8 mouse cellular contexts compared by ENCODE assay signal in genomic region chr2:48816141-48817028, GRCm38 (mm10). TPM values are rescaled to one million over a fixed set of nuclear protein-coding genes. Genes with fewer than 3 reads are reported as not detected.
A peak's percentile ranks its signal among the peaks of the same experiment; 100 is the strongest.
DNase-seq lines count a peak whose midpoint lies in the region; ATAC-seq and TF ChIP-seq lines count a peak whose summit lies in the region.

No protein-coding gene starts in this region.

- no peaks in the 10 kb centered on the region for H3K36me3 ChIP-seq in heart, embryonic 11.5 days (ENCODE audit: control insufficient read depth, insufficient read depth, low read length)
- H3K36me3 ChIP-seq in embryonic facial prominence, embryonic 10.5 days (replicated peaks) = no peaks in the 10 kb centered on the region
- no peaks in the 10 kb centered on the region for H3K36me3 ChIP-seq in hindbrain, postnatal 0 days (ENCODE audit: insufficient read depth, low read length)
- H3K36me3 ChIP-seq in midbrain, embryonic 15.5 days (replicated peaks) = no peaks in the 10 kb centered on the region

- DNase-seq in heart, postnatal 25 days (ENCODE audit: low spot score) = no peak
- no peak for DNase-seq in embryonic facial prominence, embryonic 10.5 days (ENCODE audit: low spot score)
- peak; percentile 22 for DNase-seq in hindbrain, postnatal 0 days (ENCODE audit: low spot score)
- DNase-seq in thymus, postnatal 0 days (ENCODE audit: low spot score) = no peak
- DNase-seq in cerebellum, adult 11 months = no peak
- no peak for DNase-seq in frontal cortex, postnatal 10 days (ENCODE audit: low spot score in 2 of 2)

- 46% methylated on average over 9 of the region's 9 CpGs for WGBS in heart, embryonic 11.5 days (ENCODE audit: insufficient replicate concordance)
- WGBS in embryonic facial prominence, embryonic 10.5 days = 31% methylated on average over 9 of the region's 9 CpGs
- 11% methylated on average over 9 of the region's 9 CpGs for WGBS in hindbrain, postnatal 0 days
- 13% methylated on average over 9 of the region's 9 CpGs for WGBS in midbrain, embryonic 15.5 days

- peak overlapping the region; percentile 10; the same call in 1 of the 2 replicates for H3K9ac ChIP-seq in heart, embryonic 11.5 days (ENCODE audit: low read depth, low read length)
- H3K9ac ChIP-seq in hindbrain, postnatal 0 days (replicated peaks; ENCODE audit: low read length) = peak overlapping the region; percentile 81
- H3K9ac ChIP-seq in midbrain, embryonic 15.5 days = peak overlapping the region; percentile 94

- H3K27me3 ChIP-seq in heart, embryonic 11.5 days (ENCODE audit: control insufficient read depth, insufficient read depth, low read length) = no peaks in the 10 kb centered on the region
- H3K27me3 ChIP-seq in embryonic facial prominence, embryonic 10.5 days (replicated peaks; ENCODE audit: low read depth, poor library complexity, severe bottlenecking) = no peaks in the 10 kb centered on the region
- H3K27me3 ChIP-seq in hindbrain, postnatal 0 days (ENCODE audit: insufficient read depth, low read length) = no peaks in the 10 kb centered on the region
- no peaks in the 10 kb centered on the region for H3K27me3 ChIP-seq in midbrain, embryonic 15.5 days (replicated peaks)

- peaks cover 8% of the 10 kb centered on the region for H3K4me1 ChIP-seq in heart, embryonic 11.5 days (ENCODE audit: control insufficient read depth, insufficient read depth, low read length)
- peaks cover 26% of the 10 kb centered on the region for H3K4me1 ChIP-seq in embryonic facial prominence, embryonic 10.5 days
- H3K4me1 ChIP-seq in hindbrain, postnatal 0 days (ENCODE audit: insufficient read depth, low read length) = no peaks in the 10 kb centered on the region
- peaks cover 23% of the 10 kb centered on the region for H3K4me1 ChIP-seq in midbrain, embryonic 15.5 days

- TF ChIP-seq CTCF in hindbrain, postnatal 0 days (IDR thresholded peaks at IDR 0.05; ENCODE audit: low read depth) = no peak

- H3K4me3 ChIP-seq in heart, embryonic 11.5 days (ENCODE audit: low read depth, low read length) = peak overlapping the region; percentile 84
- peak overlapping the region; percentile 78 for H3K4me3 ChIP-seq in embryonic facial prominence, embryonic 10.5 days
- peak overlapping the region; percentile 90 for H3K4me3 ChIP-seq in hindbrain, postnatal 0 days (ENCODE audit: low read length)
- peak overlapping the region; percentile 78 for H3K4me3 ChIP-seq in midbrain, embryonic 15.5 days

- intact Hi-C loops in heart, postnatal 25 days (cut with DNase I) = loop anchor here (10.0 kb wide), 2 partner anchors 432 to 638 kb away; partner anchors contain the start of gene Epc2

- peak overlapping the region; percentile 63 for H3K4me2 ChIP-seq in heart, embryonic 11.5 days
- peak overlapping the region; percentile 77 for H3K4me2 ChIP-seq in hindbrain, postnatal 0 days (ENCODE audit: low read depth, low read length)
- H3K4me2 ChIP-seq in midbrain, embryonic 15.5 days = peak overlapping the region; percentile 62

- no peak overlapping the region for H3K27ac ChIP-seq in heart, embryonic 11.5 days (ENCODE audit: low read depth, low read length)
- H3K27ac ChIP-seq in embryonic facial prominence, embryonic 10.5 days (replicated peaks) = 0 out of 2 replicates have a peak overlapping the region, but pooled peaks have one; percentile 4
- peak overlapping the region; percentile 45 for H3K27ac ChIP-seq in hindbrain, postnatal 0 days
- H3K27ac ChIP-seq in midbrain, embryonic 15.5 days = peak overlapping the region; percentile 63

- no peak for ATAC-seq in heart, embryonic 11.5 days (replicated peaks; ENCODE audit: insufficient number of reproducible peaks, low FRiP score, low TSS enrichment)
- ATAC-seq in hindbrain, postnatal 0 days = no peak
- ATAC-seq in midbrain, embryonic 15.5 days (replicated peaks) = no peak

- no peaks in the 10 kb centered on the region for H3K9me3 ChIP-seq in heart, embryonic 11.5 days (replicated peaks; ENCODE audit: control insufficient read depth, low read length)
- H3K9me3 ChIP-seq in embryonic facial prominence, embryonic 10.5 days = no peaks in the 10 kb centered on the region
- no peaks in the 10 kb centered on the region for H3K9me3 ChIP-seq in hindbrain, postnatal 0 days (ENCODE audit: low read length)
- no peaks in the 10 kb centered on the region for H3K9me3 ChIP-seq in midbrain, embryonic 15.5 days

RNA-seq across cellular contexts. Expression of gene Acvr2a, which starts 2.5 kb away (rescaled TPM):
- polyA plus RNA-seq in heart, embryonic 11.5 days (2014; fragmentation: Nextera tagmentation; extraction: Ambion mirVana) = 12.4 and 15.9 TPM in 2 replicates
- 10 to 100 TPM; 15.5 to 16.6 TPM for total RNA-seq in heart, postnatal 25 days (2021)
- 21.1 and 21.2 TPM in 2 replicates for polyA plus RNA-seq in embryonic facial prominence, embryonic 10.5 days (2016; fragmentation: Nextera tagmentation; extraction: Ambion mirVana)
- total RNA-seq in hindbrain, postnatal 0 days (2014; rRNA removed) = 50.3 and 54.8 TPM in 2 replicates
- 23.7 and 24.0 TPM in 2 replicates for polyA plus RNA-seq in hindbrain, postnatal 0 days (2015; fragmentation: Nextera tagmentation; extraction: Ambion mirVana)
- 49.5 and 52.1 TPM in 2 replicates for polyA plus RNA-seq in midbrain, embryonic 15.5 days (2015; fragmentation: Nextera tagmentation; extraction: Ambion mirVana)
- 1.8 and 2.5 TPM in 2 replicates for polyA plus RNA-seq in thymus, postnatal 0 days (2015; fragmentation: Nextera tagmentation; extraction: Ambion mirVana)

Comparison
In these comparisons a context has a peak if more than half of its experiments do, and no peak if none do; other contexts are left out.
1. H3K9ac ChIP-seq: peak in every context shown above with its lines; median percentile 94 in midbrain, embryonic 15.5 days; 81 in hindbrain, postnatal 0 days; 10 in heart, embryonic 11.5 days.